Mouse (Mus musculus): ENCODE measurements around the gene Polr2h. TPM values are rescaled to one million over a fixed set of nuclear protein-coding genes. Genes with fewer than 3 reads are reported as not detected.

Gene Polr2h
- total and polyA plus RNA-seq, 3 experiments = 6.1 to 95.7 (median 17.5) TPM

GRCm38 (mm10) chr16:20700036-20700435 is 17.4 kb upstream of the Polr2h start:
- Histone ChIP-seq H3K27me3 (ENCODE audit: insufficient read depth, low read length) (no peaks in the 10 kb centered on the region), H3K4me3 (ENCODE audit: low read depth, low read length) (no peak overlapping the region), H3K36me3 (replicated peaks) (peaks cover 67% of the 10 kb centered on the region), H3K9me3 (replicated peaks) (no peaks in the 10 kb centered on the region), H3K4me1 (ENCODE audit: insufficient read depth, low read depth, low read length) (peaks cover 55% of the 10 kb centered on the region)
- TF ChIP-seq CTCF (IDR thresholded peaks at IDR 0.05; ENCODE audit: low read depth, low read length) = no peak
- no peak for TF ChIP-seq TAL1 (conservative IDR thresholded peaks at IDR 0.05; ENCODE audit: low read depth, low read length)
- TF ChIP-seq GATA2 (IDR thresholded peaks at IDR 0.05; ENCODE audit: borderline replicate concordance, low read depth, low read length) = no peak
- TF ChIP-seq GATA1 (IDR thresholded peaks at IDR 0.05; ENCODE audit: borderline replicate concordance, low read length) = no peak
- no peak for TF ChIP-seq POLR2AphosphoS5 (IDR thresholded peaks at IDR 0.05; ENCODE audit: insufficient replicate concordance, low read depth, low read length)
- no peak for ATAC-seq (ENCODE audit: extremely low read depth, insufficient number of reproducible peaks, low FRiP score, poor library complexity, severe bottlenecking)
- DNase-seq (ENCODE audit: low spot score) = no peak

GRCm38 (mm10) chr16:20701316-20701715 is 16.1 kb upstream of the Polr2h start:
- TF ChIP-seq POLR2AphosphoS5 (IDR thresholded peaks at IDR 0.05; ENCODE audit: insufficient replicate concordance, low read depth, low read length) (no peak), GATA2 (IDR thresholded peaks at IDR 0.05; ENCODE audit: borderline replicate concordance, low read depth, low read length) (no peak), CTCF (IDR thresholded peaks at IDR 0.05; ENCODE audit: low read depth, low read length) (no peak), GATA1 (IDR thresholded peaks at IDR 0.05; ENCODE audit: borderline replicate concordance, low read length) (no peak), TAL1 (conservative IDR thresholded peaks at IDR 0.05; ENCODE audit: low read depth, low read length) (no peak)
- Histone ChIP-seq H3K4me1 (ENCODE audit: insufficient read depth, low read depth, low read length) (peaks cover 58% of the 10 kb centered on the region), H3K4me3 (ENCODE audit: low read depth, low read length) (peak overlapping the region; percentile 42; the same call in 1 of the 2 replicates), H3K27me3 (ENCODE audit: insufficient read depth, low read length) (no peaks in the 10 kb centered on the region), H3K9me3 (replicated peaks) (no peaks in the 10 kb centered on the region), H3K36me3 (replicated peaks) (peaks cover 68% of the 10 kb centered on the region)
- DNase-seq (ENCODE audit: low spot score) = no peak
- ATAC-seq (ENCODE audit: extremely low read depth, insufficient number of reproducible peaks, low FRiP score, poor library complexity, severe bottlenecking) = no peak

GRCm38 (mm10) chr16:20701729-20702521 is 15.5 kb upstream of the Polr2h start:
- ATAC-seq (ENCODE audit: extremely low read depth, insufficient number of reproducible peaks, low FRiP score, poor library complexity, severe bottlenecking) = no peak
- DNase-seq (ENCODE audit: low spot score) = no peak

GRCm38 (mm10) chr16:20702522-20702893 is 15.0 kb upstream of the Polr2h start:
- H3K27me3 ChIP-seq (ENCODE audit: insufficient read depth, low read length) = no peaks in the 10 kb centered on the region
- H3K4me1 ChIP-seq (ENCODE audit: insufficient read depth, low read depth, low read length) = peaks cover 70% of the 10 kb centered on the region
- ATAC-seq (ENCODE audit: extremely low read depth, insufficient number of reproducible peaks, low FRiP score, poor library complexity, severe bottlenecking) (peak; percentile 56), DNase-seq (ENCODE audit: low spot score) (peak; percentile 79)
- H3K36me3 ChIP-seq (replicated peaks) = peaks cover 78% of the 10 kb centered on the region
- TF ChIP-seq CTCF (IDR thresholded peaks at IDR 0.05; ENCODE audit: low read depth, low read length) (peak; percentile 83), GATA1 (IDR thresholded peaks at IDR 0.05; ENCODE audit: borderline replicate concordance, low read length) (no peak)
- H3K4me3 ChIP-seq (ENCODE audit: low read depth, low read length) = peak overlapping the region; percentile 42; the same call in 1 of the 2 replicates
- H3K9me3 ChIP-seq (replicated peaks) = no peaks in the 10 kb centered on the region

More at GRCm38 (mm10) chr16:20701729-20702521, 15.5 kb upstream of the Polr2h start:
- Histone ChIP-seq H3K27me3 (ENCODE audit: insufficient read depth, low read length) (no peaks in the 10 kb centered on the region), H3K36me3 (replicated peaks) (peaks cover 72% of the 10 kb centered on the region), H3K4me1 (ENCODE audit: insufficient read depth, low read depth, low read length) (peaks cover 64% of the 10 kb centered on the region), H3K9me3 (replicated peaks) (no peaks in the 10 kb centered on the region), H3K4me3 (ENCODE audit: low read depth, low read length) (peak overlapping the region; percentile 42; the same call in 1 of the 2 replicates)
- TF ChIP-seq POLR2AphosphoS5 (IDR thresholded peaks at IDR 0.05; ENCODE audit: insufficient replicate concordance, low read depth, low read length) (no peak), GATA1 (IDR thresholded peaks at IDR 0.05; ENCODE audit: borderline replicate concordance, low read length) (no peak), CTCF (IDR thresholded peaks at IDR 0.05; ENCODE audit: low read depth, low read length) (no peak), GATA2 (IDR thresholded peaks at IDR 0.05; ENCODE audit: borderline replicate concordance, low read depth, low read length) (no peak), TAL1 (conservative IDR thresholded peaks at IDR 0.05; ENCODE audit: low read depth, low read length) (no peak)

GRCm38 (mm10) chr16:20703071-20703470 is 14.4 kb upstream of the Polr2h start:
- no peak for ATAC-seq (ENCODE audit: extremely low read depth, insufficient number of reproducible peaks, low FRiP score, poor library complexity, severe bottlenecking)
- H3K9me3 ChIP-seq (replicated peaks) = no peaks in the 10 kb centered on the region
- no peak for DNase-seq (ENCODE audit: low spot score)
- no peaks in the 10 kb centered on the region for H3K27me3 ChIP-seq (ENCODE audit: insufficient read depth, low read length)
- TF ChIP-seq TAL1 (conservative IDR thresholded peaks at IDR 0.05; ENCODE audit: low read depth, low read length) (no peak), GATA2 (IDR thresholded peaks at IDR 0.05; ENCODE audit: borderline replicate concordance, low read depth, low read length) (no peak), GATA1 (IDR thresholded peaks at IDR 0.05; ENCODE audit: borderline replicate concordance, low read length) (no peak), POLR2AphosphoS5 (IDR thresholded peaks at IDR 0.05; ENCODE audit: insufficient replicate concordance, low read depth, low read length) (no peak), CTCF (IDR thresholded peaks at IDR 0.05; ENCODE audit: low read depth, low read length) (no peak)
- peaks cover 82% of the 10 kb centered on the region for H3K36me3 ChIP-seq (replicated peaks)
- peak overlapping the region; percentile 62; the same call in 1 of the 2 replicates for H3K4me3 ChIP-seq (ENCODE audit: low read depth, low read length)
- H3K4me1 ChIP-seq (ENCODE audit: insufficient read depth, low read depth, low read length) = peaks cover 75% of the 10 kb centered on the region

- H3K36me3 ChIP-seq (replicated peaks) = peaks cover 82% of the 10 kb centered on the region
- peak; percentile 62 for TF ChIP-seq TAL1 (conservative IDR thresholded peaks at IDR 0.05; ENCODE audit: low read depth, low read length)
- no peak for TF ChIP-seq GATA1 (IDR thresholded peaks at IDR 0.05; ENCODE audit: borderline replicate concordance, low read length)
- H3K27me3 ChIP-seq (ENCODE audit: insufficient read depth, low read length) = no peaks in the 10 kb centered on the region
- H3K4me3 ChIP-seq (ENCODE audit: low read depth, low read length) = peak overlapping the region; percentile 62; the same call in 1 of the 2 replicates
- H3K9me3 ChIP-seq (replicated peaks) = no peaks in the 10 kb centered on the region
- ATAC-seq (ENCODE audit: extremely low read depth, insufficient number of reproducible peaks, low FRiP score, poor library complexity, severe bottlenecking) = no peak
- H3K4me1 ChIP-seq (ENCODE audit: insufficient read depth, low read depth, low read length) = peaks cover 83% of the 10 kb centered on the region
- DNase-seq (ENCODE audit: low spot score) = peak; percentile 26
These were observed 13.6 kb upstream of the Polr2h start for GRCm38 (mm10) chr16:20703699-20704400.

All from G1E (cell line).